Mouse (Mus musculus): ENCODE data around the gene Cdc26.

GRCm38 (mm10) chr4:62440544-62440943 lies 32.1 kb upstream of the Cdc26 start:
- TF ChIP-seq CTCF (IDR thresholded peaks at IDR 0.05; ENCODE audit: borderline replicate concordance, insufficient read depth, low read depth, low read length) (no peak), POLR2A (IDR thresholded peaks at IDR 0.05; ENCODE audit: borderline replicate concordance, insufficient read depth, low read length) (no peak)

Data from cerebellum, adult 2 months (tissue).